Mouse (Mus musculus): Measurements from ENCODE around the gene Sipa1l3. TPM values are rescaled to one million over a fixed set of nuclear protein-coding genes. Genes with fewer than 3 reads are reported as not detected.

The Sipa1l3 gene
- polyA plus RNA-seq, 1 experiment from 2014 or later: 21.6 TPM

GRCm38 (mm10) chr7:29496953-29497590, 21.4 kb downstream of the Sipa1l3 start:
- H3K4me3 ChIP-seq (ENCODE audit: low read length): no peak overlapping the region
- H3K27me3 ChIP-seq (ENCODE audit: control insufficient read depth, insufficient read depth, low read depth, low read length): no peaks in the 10 kb centered on the region
- H3K27ac ChIP-seq (ENCODE audit: low read length): peak overlapping the region; percentile 7; the same call in 1 of the 2 replicates
- H3K4me1 ChIP-seq (replicated peaks; ENCODE audit: control insufficient read depth, insufficient read depth, low read length): peaks cover 20% of the 10 kb centered on the region
- no peak overlapping the region for H3K4me2 ChIP-seq (ENCODE audit: low read depth, low read length)
- peaks cover 4% of the 10 kb centered on the region; the same call in 1 of the 2 replicates for H3K36me3 ChIP-seq (ENCODE audit: control insufficient read depth, insufficient read depth, low read length)
- H3K9me3 ChIP-seq (ENCODE audit: control insufficient read depth, low read length): no peaks in the 10 kb centered on the region
- H3K9ac ChIP-seq (ENCODE audit: low read length): no peak overlapping the region
- WGBS: 55% methylated on average over 10 of the region's 10 CpGs
- ATAC-seq (ENCODE audit: low read depth): peak; percentile 27; the same call in 1 of the 2 replicates

- ATAC-seq (ENCODE audit: low read depth): peak; percentile 18; the same call in 1 of the 2 replicates
- WGBS: 43% methylated on average over 4 of the region's 4 CpGs
- H3K9ac ChIP-seq (ENCODE audit: low read length): no peak overlapping the region
Observed at GRCm38 (mm10) chr7:29496332-29496731, 22.1 kb downstream of the Sipa1l3 start.

GRCm38 (mm10) chr7:29495880-29496279, 22.6 kb downstream of the Sipa1l3 start:
- peaks cover 27% of the 10 kb centered on the region for H3K4me1 ChIP-seq (replicated peaks; ENCODE audit: control insufficient read depth, insufficient read depth, low read length)
- no peak overlapping the region for H3K4me2 ChIP-seq (ENCODE audit: low read depth, low read length)
- H3K9ac ChIP-seq (ENCODE audit: low read length): no peak overlapping the region
- ATAC-seq (ENCODE audit: low read depth): peak; percentile 23; the same call in 1 of the 2 replicates
- no peaks in the 10 kb centered on the region for H3K27me3 ChIP-seq (ENCODE audit: control insufficient read depth, insufficient read depth, low read depth, low read length)
- H3K36me3 ChIP-seq (ENCODE audit: control insufficient read depth, insufficient read depth, low read length): peaks cover 4% of the 10 kb centered on the region; the same call in 1 of the 2 replicates
- WGBS: 45% methylated on average over 4 of the region's 4 CpGs
- no peaks in the 10 kb centered on the region for H3K9me3 ChIP-seq (ENCODE audit: control insufficient read depth, low read length)
- H3K4me3 ChIP-seq (ENCODE audit: low read length): no peak overlapping the region
- H3K27ac ChIP-seq (ENCODE audit: low read length): peak overlapping the region; percentile 2; the same call in 1 of the 2 replicates

More at GRCm38 (mm10) chr7:29496332-29496731, 22.1 kb downstream of the Sipa1l3 start:
- H3K4me2 ChIP-seq (ENCODE audit: low read depth, low read length): no peak overlapping the region
- H3K4me3 ChIP-seq (ENCODE audit: low read length): no peak overlapping the region
- H3K27me3 ChIP-seq (ENCODE audit: control insufficient read depth, insufficient read depth, low read depth, low read length): no peaks in the 10 kb centered on the region
- no peaks in the 10 kb centered on the region for H3K9me3 ChIP-seq (ENCODE audit: control insufficient read depth, low read length)
- H3K27ac ChIP-seq (ENCODE audit: low read length): 0 out of 2 replicates have a peak overlapping the region, but pooled peaks have one; percentile 2
- peaks cover 4% of the 10 kb centered on the region; the same call in 1 of the 2 replicates for H3K36me3 ChIP-seq (ENCODE audit: control insufficient read depth, insufficient read depth, low read length)
- H3K4me1 ChIP-seq (replicated peaks; ENCODE audit: control insufficient read depth, insufficient read depth, low read length): peaks cover 23% of the 10 kb centered on the region

GRCm38 (mm10) chr7:29494854-29495253, 23.6 kb downstream of the Sipa1l3 start:
- 84% methylated on average over 11 of the region's 11 CpGs for WGBS
- Histone ChIP-seq H3K9me3 (ENCODE audit: control insufficient read depth, low read length) (no peaks in the 10 kb centered on the region), H3K27me3 (ENCODE audit: control insufficient read depth, insufficient read depth, low read depth, low read length) (no peaks in the 10 kb centered on the region), H3K27ac (ENCODE audit: low read length) (no peak overlapping the region), H3K4me1 (replicated peaks; ENCODE audit: control insufficient read depth, insufficient read depth, low read length) (peaks cover 34% of the 10 kb centered on the region), H3K9ac (ENCODE audit: low read length) (no peak overlapping the region), H3K4me2 (ENCODE audit: low read depth, low read length) (no peak overlapping the region), H3K36me3 (ENCODE audit: control insufficient read depth, insufficient read depth, low read length) (peaks cover 4% of the 10 kb centered on the region; the same call in 1 of the 2 replicates), H3K4me3 (ENCODE audit: low read length) (no peak overlapping the region)
- ATAC-seq (ENCODE audit: low read depth): no peak

- Histone ChIP-seq H3K9ac (ENCODE audit: low read length) (no peak overlapping the region), H3K4me3 (ENCODE audit: low read length) (no peak overlapping the region), H3K27ac (ENCODE audit: low read length) (no peak overlapping the region), H3K4me1 (replicated peaks; ENCODE audit: control insufficient read depth, insufficient read depth, low read length) (peaks cover 42% of the 10 kb centered on the region), H3K36me3 (ENCODE audit: control insufficient read depth, insufficient read depth, low read length) (peaks cover 4% of the 10 kb centered on the region; the same call in 1 of the 2 replicates), H3K9me3 (ENCODE audit: control insufficient read depth, low read length) (no peaks in the 10 kb centered on the region), H3K4me2 (ENCODE audit: low read depth, low read length) (no peak overlapping the region), H3K27me3 (ENCODE audit: control insufficient read depth, insufficient read depth, low read depth, low read length) (no peaks in the 10 kb centered on the region)
- WGBS: 77% methylated on average over 5 of the region's 5 CpGs
- no peak for ATAC-seq (ENCODE audit: low read depth)
Observed at GRCm38 (mm10) chr7:29494015-29494414, 24.4 kb downstream of the Sipa1l3 start.

GRCm38 (mm10) chr7:29492992-29493391, 25.4 kb downstream of the Sipa1l3 start:
- H3K4me2 ChIP-seq (ENCODE audit: low read depth, low read length): no peak overlapping the region
- no peak overlapping the region for H3K9ac ChIP-seq (ENCODE audit: low read length)
- H3K4me3 ChIP-seq (ENCODE audit: low read length): no peak overlapping the region
- WGBS: 63% methylated on average over 1 of the region's 1 CpGs
- no peaks in the 10 kb centered on the region for H3K9me3 ChIP-seq (ENCODE audit: control insufficient read depth, low read length)
- peaks cover 50% of the 10 kb centered on the region for H3K4me1 ChIP-seq (replicated peaks; ENCODE audit: control insufficient read depth, insufficient read depth, low read length)
- peaks cover 4% of the 10 kb centered on the region; the same call in 1 of the 2 replicates for H3K36me3 ChIP-seq (ENCODE audit: control insufficient read depth, insufficient read depth, low read length)
- no peak overlapping the region for H3K27ac ChIP-seq (ENCODE audit: low read length)
- no peaks in the 10 kb centered on the region for H3K27me3 ChIP-seq (ENCODE audit: control insufficient read depth, insufficient read depth, low read depth, low read length)
- no peak for ATAC-seq (ENCODE audit: low read depth)

- Histone ChIP-seq H3K4me1 (replicated peaks; ENCODE audit: control insufficient read depth, insufficient read depth, low read length) (peaks cover 49% of the 10 kb centered on the region), H3K9ac (ENCODE audit: low read length) (no peak overlapping the region), H3K4me2 (ENCODE audit: low read depth, low read length) (no peak overlapping the region), H3K27me3 (ENCODE audit: control insufficient read depth, insufficient read depth, low read depth, low read length) (no peaks in the 10 kb centered on the region), H3K4me3 (ENCODE audit: low read length) (no peak overlapping the region), H3K27ac (ENCODE audit: low read length) (peak overlapping the region; percentile 47), H3K9me3 (ENCODE audit: control insufficient read depth, low read length) (no peaks in the 10 kb centered on the region), H3K36me3 (ENCODE audit: control insufficient read depth, insufficient read depth, low read length) (peaks cover 4% of the 10 kb centered on the region; the same call in 1 of the 2 replicates)
- ATAC-seq (ENCODE audit: low read depth): no peak
- 61% methylated on average over 3 of the region's 3 CpGs for WGBS
Observed at GRCm38 (mm10) chr7:29491861-29492260, 26.6 kb downstream of the Sipa1l3 start.

- Histone ChIP-seq H3K4me3 (ENCODE audit: low read length) (no peak overlapping the region), H3K27ac (ENCODE audit: low read length) (peak overlapping the region; percentile 47), H3K36me3 (ENCODE audit: control insufficient read depth, insufficient read depth, low read length) (peaks cover 4% of the 10 kb centered on the region; the same call in 1 of the 2 replicates), H3K4me2 (ENCODE audit: low read depth, low read length) (no peak overlapping the region), H3K4me1 (replicated peaks; ENCODE audit: control insufficient read depth, insufficient read depth, low read length) (peaks cover 45% of the 10 kb centered on the region), H3K9ac (ENCODE audit: low read length) (no peak overlapping the region), H3K9me3 (ENCODE audit: control insufficient read depth, low read length) (no peaks in the 10 kb centered on the region), H3K27me3 (ENCODE audit: control insufficient read depth, insufficient read depth, low read depth, low read length) (no peaks in the 10 kb centered on the region)
- whole genome bisulfite sequencing: 55% methylated on average over 3 of the region's 3 CpGs
- ATAC-seq (ENCODE audit: low read depth): no peak
Observed at GRCm38 (mm10) chr7:29491471-29491755, 27.0 kb downstream of the Sipa1l3 start.

GRCm38 (mm10) chr7:29490704-29491470, 27.6 kb downstream of the Sipa1l3 start:
- Histone ChIP-seq H3K36me3 (ENCODE audit: control insufficient read depth, insufficient read depth, low read length) (peaks cover 4% of the 10 kb centered on the region; the same call in 1 of the 2 replicates), H3K4me3 (ENCODE audit: low read length) (no peak overlapping the region), H3K4me1 (replicated peaks; ENCODE audit: control insufficient read depth, insufficient read depth, low read length) (peaks cover 41% of the 10 kb centered on the region), H3K9me3 (ENCODE audit: control insufficient read depth, low read length) (no peaks in the 10 kb centered on the region), H3K9ac (ENCODE audit: low read length) (no peak overlapping the region), H3K27me3 (ENCODE audit: control insufficient read depth, insufficient read depth, low read depth, low read length) (no peaks in the 10 kb centered on the region), H3K27ac (ENCODE audit: low read length) (peak overlapping the region; percentile 83), H3K4me2 (ENCODE audit: low read depth, low read length) (no peak overlapping the region)
- no peak for ATAC-seq (ENCODE audit: low read depth)
- 58% methylated on average over 8 of the region's 8 CpGs for WGBS
